Mouse (Mus musculus) CH12.LX (cell line): ENCODE data around the gene Ak4.

Experiments used
- CTCF ChIP-seq, 2 experiments: IDR thresholded peaks in 1 of 2; conservative IDR thresholded peaks in 1 of 2; 2 replicates each; pipeline ENCODE4 v1.5.1; 2011 to 2012; ENCODE audit warnings: low read depth in 2 of 2, low read length in 2 of 2, improper control_type of control experiment in 1 of 2, inconsistent platforms in 1 of 2, mild to moderate bottlenecking in 1 of 2, moderate library complexity in 1 of 2
- E2F4 ChIP-seq: IDR thresholded peaks from 2 replicates; pipeline ENCODE4 v1.6.1; 2011; ENCODE audit warnings: low read depth, low read length, improper control_type of control experiment; ENCODE audit not compliant: insufficient replicate concordance
- GABPA ChIP-seq: IDR thresholded peaks from 2 replicates; pipeline ENCODE4 v1.6.1; 2012; ENCODE audit warnings: low read depth, low read length, improper control_type of control experiment, inconsistent platforms; ENCODE audit not compliant: insufficient replicate concordance
- POLR2A ChIP-seq: IDR thresholded peaks from 2 replicates; pipeline ENCODE4 v1.6.1; 2011; ENCODE audit warnings: low read depth, mild to moderate bottlenecking, improper control_type of control experiment, low read length
- SMC3 ChIP-seq: IDR thresholded peaks from 2 replicates; pipeline ENCODE4 v1.6.1; 2011; ENCODE audit warnings: low read depth, low read length, improper control_type of control experiment

DNA sequence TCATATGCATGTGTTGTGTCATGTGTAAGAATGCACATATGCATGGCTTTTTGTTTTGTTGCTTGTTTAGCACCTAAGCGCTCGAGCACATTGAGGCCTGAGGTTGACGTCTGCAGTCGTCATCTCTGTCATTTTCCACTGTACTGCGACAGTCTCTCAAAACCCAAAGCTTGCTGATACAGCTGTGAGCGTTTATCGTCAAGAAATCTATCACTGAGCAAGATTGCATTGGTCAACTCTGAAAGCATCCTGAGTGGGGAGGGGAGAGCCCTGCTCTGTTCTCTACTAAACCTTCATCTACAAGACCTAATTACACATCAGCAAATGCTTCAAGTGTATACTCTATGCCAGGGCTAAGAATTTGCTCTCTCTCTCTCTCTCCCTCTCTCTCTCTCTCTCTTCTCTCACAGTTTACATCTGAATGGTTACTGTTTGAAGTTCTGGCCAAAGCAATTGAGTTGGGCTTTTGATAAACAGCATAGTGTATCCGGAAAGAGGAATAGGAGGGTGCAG is 24.0 kb upstream of the Ak4 start:
- no peak for TF ChIP-seq GABPA
- no peak for TF ChIP-seq POLR2A
- no peak for TF ChIP-seq SMC3
- no peak for TF ChIP-seq E2F4
- no peak for TF ChIP-seq CTCF (conservative IDR thresholded peaks at IDR 0.05 in 1 of 2, IDR thresholded peaks at IDR 0.05 in 1 of 2; ENCODE audit: low read depth in 2 of 2, low read length in 2 of 2)
